Mouse (Mus musculus): Measurements from ENCODE around the gene Gm17359. TPM values are rescaled to one million over a fixed set of nuclear protein-coding genes. Genes with fewer than 3 reads are reported as not detected.

Gm17359 gene
- polyA plus RNA-seq, 2 experiments: not detected

GRCm38 (mm10) chr3:79475980-79476379, 139.5 kb downstream of the Gm17359 start:
- H3K27ac ChIP-seq: no peak overlapping the region
- H3K9me3 ChIP-seq (ENCODE audit: control insufficient read depth, low read length): no peaks in the 10 kb centered on the region
- H3K4me2 ChIP-seq (ENCODE audit: low read depth): no peak overlapping the region
- ATAC-seq (ENCODE audit: insufficient read depth) (no peak), DNase-seq (ENCODE audit: low read depth in 3 of 3, low spot score in 3 of 3) (no peak)
- H3K9ac ChIP-seq (replicated peaks): no peak overlapping the region
- no peaks in the 10 kb centered on the region for H3K27me3 ChIP-seq (ENCODE audit: control insufficient read depth, insufficient read depth, low read length)
- no peak overlapping the region for H3K4me3 ChIP-seq (ENCODE audit: insufficient read depth in 1 of 2, low read depth in 2 of 2, low read length in 2 of 2)
- WGBS (ENCODE audit: insufficient replicate concordance): 76% methylated on average over 2 of the region's 2 CpGs
- H3K4me1 ChIP-seq (replicated peaks; ENCODE audit: control insufficient read depth in 2 of 2, insufficient read depth in 2 of 2, low read length in 1 of 2): peaks cover 0 to 8% of the 10 kb centered on the region in 2 experiments; a peak in 3 of 4 replicates
- TF ChIP-seq CTCF (IDR thresholded peaks at IDR 0.05; ENCODE audit: low read depth) (no peak), EP300 (IDR thresholded peaks at IDR 0.05; ENCODE audit: low read depth) (no peak)
- H3K36me3 ChIP-seq (replicated peaks; ENCODE audit: control insufficient read depth, insufficient read depth, low read depth): peaks cover 45% of the 10 kb centered on the region

DNA sequence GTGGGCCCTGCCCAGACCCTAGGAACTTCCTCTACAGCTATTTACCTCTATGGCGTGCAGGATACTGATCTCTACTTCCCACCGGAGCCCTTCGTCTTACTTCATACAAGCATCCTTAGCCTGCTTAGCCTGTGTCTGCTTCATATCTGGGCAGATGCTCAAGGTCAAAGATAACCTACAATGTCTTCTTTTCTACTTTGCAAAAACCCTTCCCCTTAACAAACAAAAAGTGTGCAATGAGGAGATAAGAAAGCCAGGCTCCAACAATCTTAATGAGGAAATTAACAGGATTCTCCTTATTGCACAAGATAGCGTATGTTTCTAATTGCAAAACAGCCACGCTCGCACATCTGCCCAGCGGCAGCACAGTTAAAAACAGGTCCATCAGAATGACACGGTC, 141.9 kb downstream of the Gm17359 start:
- Histone ChIP-seq H3K9ac (replicated peaks) (no peak overlapping the region), H3K27ac (no peak overlapping the region), H3K36me3 (replicated peaks; ENCODE audit: control insufficient read depth, insufficient read depth, low read depth) (peaks cover 55% of the 10 kb centered on the region), H3K9me3 (ENCODE audit: control insufficient read depth, low read length) (no peaks in the 10 kb centered on the region), H3K4me1 (replicated peaks; ENCODE audit: control insufficient read depth in 2 of 2, insufficient read depth in 2 of 2, low read length in 1 of 2) (peaks cover 0 to 8% of the 10 kb centered on the region in 2 experiments; a peak in 3 of 4 replicates), H3K4me3 (ENCODE audit: insufficient read depth in 1 of 2, low read depth in 2 of 2, low read length in 2 of 2) (no peak overlapping the region), H3K4me2 (ENCODE audit: low read depth) (no peak overlapping the region), H3K27me3 (ENCODE audit: control insufficient read depth, insufficient read depth, low read length) (no peaks in the 10 kb centered on the region)
- DNase-seq (ENCODE audit: low read depth in 3 of 3, low spot score in 3 of 3): peak; percentile 20 to 36 (median 22)
- 16% methylated on average over 8 of the region's 8 CpGs for WGBS (ENCODE audit: insufficient replicate concordance)
- ATAC-seq (ENCODE audit: insufficient read depth): peak; percentile 62
- TF ChIP-seq EP300 (IDR thresholded peaks at IDR 0.05; ENCODE audit: low read depth): peak; percentile 66
- TF ChIP-seq CTCF (IDR thresholded peaks at IDR 0.05; ENCODE audit: low read depth): no peak

- H3K36me3 ChIP-seq (replicated peaks; ENCODE audit: control insufficient read depth, insufficient read depth, low read depth): peaks cover 54% of the 10 kb centered on the region
- no peak overlapping the region for H3K4me3 ChIP-seq (ENCODE audit: insufficient read depth in 1 of 2, low read depth in 2 of 2, low read length in 2 of 2)
- no peaks in the 10 kb centered on the region for H3K9me3 ChIP-seq (ENCODE audit: control insufficient read depth, low read length)
- no peak overlapping the region for H3K9ac ChIP-seq (replicated peaks)
- TF ChIP-seq EP300 (IDR thresholded peaks at IDR 0.05; ENCODE audit: low read depth): no peak
- no peak for TF ChIP-seq CTCF (IDR thresholded peaks at IDR 0.05; ENCODE audit: low read depth)
- DNase-seq (ENCODE audit: low read depth in 3 of 3, low spot score in 3 of 3): no peak
- WGBS (ENCODE audit: insufficient replicate concordance): 37% methylated on average over 4 of the region's 4 CpGs
- no peak overlapping the region for H3K27ac ChIP-seq
- H3K27me3 ChIP-seq (ENCODE audit: control insufficient read depth, insufficient read depth, low read length): no peaks in the 10 kb centered on the region
- peak; percentile 30; the same call in 1 of the 2 replicates for ATAC-seq (ENCODE audit: insufficient read depth)
- H3K4me2 ChIP-seq (ENCODE audit: low read depth): no peak overlapping the region
- peaks cover 0 to 8% of the 10 kb centered on the region in 2 experiments; a peak in 3 of 4 replicates for H3K4me1 ChIP-seq (replicated peaks; ENCODE audit: control insufficient read depth in 2 of 2, insufficient read depth in 2 of 2, low read length in 1 of 2)
Measured at GRCm38 (mm10) chr3:79478880-79479279, 142.4 kb downstream of the Gm17359 start.

- 62% methylated on average over 16 of the region's 16 CpGs for WGBS (ENCODE audit: insufficient replicate concordance)
- H3K36me3 ChIP-seq (replicated peaks; ENCODE audit: control insufficient read depth, insufficient read depth, low read depth): peaks cover 46% of the 10 kb centered on the region
- ATAC-seq (ENCODE audit: insufficient read depth) (no peak), DNase-seq (ENCODE audit: low read depth in 3 of 3, low spot score in 3 of 3) (no peak)
- H3K9ac ChIP-seq (replicated peaks): no peak overlapping the region
- no peak overlapping the region for H3K4me3 ChIP-seq (ENCODE audit: insufficient read depth in 1 of 2, low read depth in 2 of 2, low read length in 2 of 2)
- H3K9me3 ChIP-seq (ENCODE audit: control insufficient read depth, low read length): no peaks in the 10 kb centered on the region
- no peaks in the 10 kb centered on the region; a peak in 1 of 4 replicates for H3K4me1 ChIP-seq (replicated peaks; ENCODE audit: control insufficient read depth in 2 of 2, insufficient read depth in 2 of 2, low read length in 1 of 2)
- TF ChIP-seq EP300 (IDR thresholded peaks at IDR 0.05; ENCODE audit: low read depth) (no peak), CTCF (IDR thresholded peaks at IDR 0.05; ENCODE audit: low read depth) (no peak)
- no peaks in the 10 kb centered on the region for H3K27me3 ChIP-seq (ENCODE audit: control insufficient read depth, insufficient read depth, low read length)
- no peak overlapping the region for H3K27ac ChIP-seq
- no peak overlapping the region for H3K4me2 ChIP-seq (ENCODE audit: low read depth)
Measured at GRCm38 (mm10) chr3:79484286-79485063, 148.0 kb downstream of the Gm17359 start.

DNA sequence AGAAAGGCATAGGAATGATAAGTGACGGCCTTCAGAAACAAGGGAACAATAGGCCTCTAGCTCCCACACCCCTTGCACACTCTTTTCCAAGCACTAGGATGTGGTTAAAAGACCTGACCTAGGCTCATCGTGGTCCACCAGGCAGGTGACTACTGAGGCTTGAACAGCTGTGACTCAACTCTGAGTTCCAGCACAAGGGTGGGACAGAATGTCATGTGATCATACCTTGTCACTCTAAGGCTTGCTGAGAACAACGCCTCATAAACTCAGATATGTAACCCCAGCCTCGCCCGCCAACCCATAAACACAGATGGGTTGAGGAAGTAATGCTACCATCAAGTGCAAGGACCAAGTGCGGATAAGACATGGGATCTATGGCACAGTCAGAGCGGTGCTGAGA, 151.6 kb downstream of the Gm17359 start:
- TF ChIP-seq CTCF (IDR thresholded peaks at IDR 0.05; ENCODE audit: low read depth) (no peak), EP300 (IDR thresholded peaks at IDR 0.05; ENCODE audit: low read depth) (no peak)
- Histone ChIP-seq H3K4me3 (ENCODE audit: insufficient read depth in 1 of 2, low read depth in 2 of 2, low read length in 2 of 2) (no peak overlapping the region), H3K27me3 (ENCODE audit: control insufficient read depth, insufficient read depth, low read length) (no peaks in the 10 kb centered on the region), H3K4me1 (replicated peaks; ENCODE audit: control insufficient read depth in 2 of 2, insufficient read depth in 2 of 2, low read length in 1 of 2) (no peaks in the 10 kb centered on the region; a peak in 1 of 4 replicates), H3K9ac (replicated peaks) (no peak overlapping the region), H3K4me2 (ENCODE audit: low read depth) (no peak overlapping the region), H3K27ac (no peak overlapping the region), H3K9me3 (ENCODE audit: control insufficient read depth, low read length) (no peaks in the 10 kb centered on the region), H3K36me3 (replicated peaks; ENCODE audit: control insufficient read depth, insufficient read depth, low read depth) (peaks cover 44% of the 10 kb centered on the region)
- DNase-seq (ENCODE audit: low read depth in 3 of 3, low spot score in 3 of 3): no peak
- ATAC-seq (ENCODE audit: insufficient read depth): no peak
- WGBS (ENCODE audit: insufficient replicate concordance): 82% methylated on average over 7 of the region's 7 CpGs

Measured in liver, embryonic 14.5 days (tissue).